Mouse (Mus musculus) midbrain, postnatal 0 days (tissue): ENCODE measurements at regions not wholly inside any gene's neighbourhood (a gene's known extent, or its start where the extent isn't known, plus 50 kb on each side); places are given as distances from the start of the nearest gene placed in this dataset.
A peak's percentile ranks its signal among the peaks of the same experiment; 100 is the strongest.

ENCODE experiments used
- ATAC-seq: fragments of 200-750 bp; cut with Nextera tagmentation; 2 replicates; pipeline ENCODE4 v1.8.0; 2017; ENCODE audit warnings: moderate number of reproducible peaks, mild to moderate bottlenecking, moderate TSS enrichment, moderate library complexity; ENCODE audit not compliant: low FRiP score
- DNase-seq: peaks from one replicate; pipeline ENCODE4 v3.0.0-alpha.2; 2015; ENCODE audit warnings: low spot score
- H3K27ac ChIP-seq: fragments of 300-500 bp; sonication (generic); 2 replicates; pipeline ENCODE4 v1.5.1; 2014; ENCODE audit warnings: low read depth, mild to moderate bottlenecking, low read length, mixed read lengths
- H3K27me3 ChIP-seq: fragments of 300-500 bp; sonication (generic); 2 replicates; pipeline ENCODE4 v1.6.1; 2014; ENCODE audit warnings: low read length, control low read depth, mixed read lengths; ENCODE audit not compliant: insufficient read depth
- H3K36me3 ChIP-seq: fragments of 300-500 bp; sonication (generic); 2 replicates; pipeline ENCODE4 v1.6.1; 2014; ENCODE audit warnings: low read length, control low read depth, mixed read lengths; ENCODE audit not compliant: insufficient read depth
- H3K4me1 ChIP-seq: fragments of 300-500 bp; sonication (generic); 2 replicates; pipeline ENCODE4 v1.6.1; 2014; ENCODE audit warnings: mild to moderate bottlenecking, control low read depth, antibody characterized with exemption, low read length, mixed read lengths; ENCODE audit not compliant: insufficient read depth
- H3K4me2 ChIP-seq: fragments of 300-500 bp; sonication (generic); 2 replicates; pipeline ENCODE4 v1.6.1; 2014; ENCODE audit warnings: low read depth, mild to moderate bottlenecking, low read length, mixed read lengths; ENCODE audit not compliant: poor library complexity, severe bottlenecking
- H3K4me3 ChIP-seq: fragments of 300-500 bp; sonication (generic); 2 replicates; pipeline ENCODE4 v1.5.1; 2014; ENCODE audit warnings: low read depth, mild to moderate bottlenecking, low read length, moderate library complexity
- H3K9ac ChIP-seq: fragments of 300-500 bp; sonication (generic); replicated peaks from 2 replicates; pipeline ENCODE4 v1.6.1; 2014; ENCODE audit warnings: mild to moderate bottlenecking, low read length, moderate library complexity, mixed read lengths; ENCODE audit not compliant: poor library complexity, severe bottlenecking
- H3K9me3 ChIP-seq: fragments of 300-500 bp; sonication (generic); 2 replicates; pipeline ENCODE4 v1.6.1; 2016; ENCODE audit warnings: low read length, control low read depth
- CTCF ChIP-seq: IDR thresholded peaks from 2 replicates; pipeline ENCODE4 v1.5.1; 2016; ENCODE audit warnings: antibody characterized with exemption, mild to moderate bottlenecking
- WGBS: fragments of 180-500 bp; shearing (Covaris S2); extraction: QIAGEN DNeasy Blood & Tissue Kit; methylation state at CpG from one replicate; pipeline ENCODE4 v1.1.7; 2014; 5-methylcytosine and 5-hydroxymethylcytosine counted together

DNA sequence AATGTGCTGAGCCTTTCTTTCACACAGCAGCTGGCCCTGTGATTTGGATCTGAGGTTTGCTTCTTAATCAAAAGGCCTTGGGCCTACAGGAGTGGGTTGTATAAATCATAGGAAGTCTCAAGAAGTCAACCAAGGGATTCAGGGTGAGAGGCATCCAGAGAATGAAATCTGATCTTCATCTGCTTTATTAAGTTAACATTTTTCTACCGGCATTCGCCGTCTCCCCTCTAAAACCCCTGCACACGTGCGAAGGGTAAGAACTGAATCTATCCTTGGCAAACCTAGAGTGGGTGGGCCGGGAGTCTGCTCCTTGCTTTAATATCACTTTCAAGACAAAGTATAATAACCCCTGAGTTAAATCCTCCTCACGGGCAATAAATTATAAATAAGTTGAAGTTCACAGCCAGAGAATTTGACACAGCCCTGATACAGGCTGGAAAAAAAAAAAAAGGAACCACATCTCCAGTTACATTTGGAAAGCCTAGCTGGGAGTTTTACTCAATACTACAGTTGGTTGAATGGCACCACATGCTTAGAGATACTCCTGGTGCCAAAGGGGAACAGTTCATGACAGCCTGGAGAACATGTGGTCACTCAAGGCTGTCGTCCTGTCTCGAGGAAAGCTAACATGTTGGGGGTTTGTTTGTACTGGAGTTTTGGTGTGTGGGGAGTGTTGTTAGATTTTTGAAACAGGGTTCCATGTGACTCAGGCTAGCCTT, 349.8 kb downstream of the Wdr11 start:
- WGBS: 81% methylated on average over 9 of the region's 9 CpGs
- no peak for ATAC-seq

DNA sequence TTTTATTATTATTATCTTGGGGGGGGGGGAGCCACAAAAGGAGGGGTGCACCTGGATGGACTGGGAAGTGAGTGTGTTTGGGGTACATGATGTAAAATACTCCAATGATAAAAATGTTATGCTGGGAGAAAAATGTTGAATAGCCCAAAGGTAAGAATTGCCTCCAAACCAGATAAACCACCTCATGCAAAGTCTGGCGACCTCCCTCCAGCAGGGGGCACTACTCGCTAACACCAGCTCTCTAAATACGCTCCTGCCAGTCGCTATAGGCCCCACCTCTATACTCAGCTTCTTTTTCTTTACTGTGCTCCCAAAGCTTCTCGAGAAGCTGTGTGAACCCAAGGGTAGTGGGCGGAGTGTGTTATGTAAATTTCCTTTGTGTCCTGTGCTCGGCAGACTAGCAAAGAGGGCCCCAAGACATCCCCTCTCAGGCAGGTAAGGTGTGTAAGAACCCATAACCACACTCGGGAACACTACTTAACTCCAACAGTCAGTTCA, 357.0 kb downstream of the Wdr11 start:
- Histone ChIP-seq H3K4me2 (no peak overlapping the region), H3K4me3 (no peak overlapping the region), H3K36me3 (no peaks in the 10 kb centered on the region), H3K27me3 (no peaks in the 10 kb centered on the region), H3K9me3 (no peaks in the 10 kb centered on the region), H3K9ac (no peak overlapping the region), H3K4me1 (no peaks in the 10 kb centered on the region), H3K27ac (no peak overlapping the region)
- no peak for ATAC-seq
- WGBS: 71% methylated on average over 8 of the region's 8 CpGs
- 0 out of 2 replicates have a peak, but pooled peaks have one; percentile 7 for TF ChIP-seq CTCF
- no peak for DNase-seq

More for the DNA sequence above, 349.8 kb downstream of the Wdr11 start:
- no peak for TF ChIP-seq CTCF
- no peak for DNase-seq
- Histone ChIP-seq H3K27ac (no peak overlapping the region), H3K4me1 (no peaks in the 10 kb centered on the region), H3K27me3 (no peaks in the 10 kb centered on the region), H3K9me3 (no peaks in the 10 kb centered on the region), H3K4me3 (no peak overlapping the region), H3K9ac (no peak overlapping the region), H3K4me2 (no peak overlapping the region), H3K36me3 (no peaks in the 10 kb centered on the region)

- no peaks in the 10 kb centered on the region for H3K36me3 ChIP-seq
- no peaks in the 10 kb centered on the region for H3K9me3 ChIP-seq
- no peak overlapping the region for H3K4me3 ChIP-seq
- ATAC-seq: no peak
- 90% methylated on average over 1 of the region's 1 CpGs for WGBS
- no peaks in the 10 kb centered on the region for H3K4me1 ChIP-seq
- no peak overlapping the region for H3K4me2 ChIP-seq
- no peak for TF ChIP-seq CTCF
- no peak overlapping the region for H3K9ac ChIP-seq
- no peak for DNase-seq
- no peak overlapping the region for H3K27ac ChIP-seq
- H3K27me3 ChIP-seq: no peaks in the 10 kb centered on the region
Measured at GRCm38 (mm10) chr7:129950456-129950855, 358.8 kb downstream of the Wdr11 start.

DNA sequence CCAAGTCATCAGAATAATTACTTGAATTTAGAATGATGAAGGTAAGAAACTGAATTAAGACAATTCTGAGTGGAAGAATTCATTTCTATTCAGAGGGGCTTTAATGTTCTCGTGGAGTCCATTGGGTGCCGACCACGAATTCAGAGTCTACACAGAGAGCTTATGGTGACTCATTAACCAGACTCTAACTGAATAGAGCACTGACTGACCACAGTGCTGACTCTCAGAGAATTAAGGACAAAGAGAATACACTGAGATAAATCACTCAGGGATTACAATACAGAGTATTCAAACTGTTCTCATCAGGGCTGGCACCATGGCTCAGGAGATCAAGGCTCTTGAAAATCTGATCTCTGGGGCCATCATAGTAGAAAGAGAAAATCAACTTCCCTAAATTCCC, 366.7 kb downstream of the Wdr11 start:
- Histone ChIP-seq H3K4me1 (no peaks in the 10 kb centered on the region), H3K9ac (no peak overlapping the region), H3K9me3 (no peaks in the 10 kb centered on the region), H3K27ac (no peak overlapping the region), H3K27me3 (no peaks in the 10 kb centered on the region), H3K4me3 (no peak overlapping the region), H3K36me3 (no peaks in the 10 kb centered on the region), H3K4me2 (no peak overlapping the region)
- ATAC-seq (no peak), DNase-seq (no peak)
- TF ChIP-seq CTCF: no peak
- WGBS: 53% methylated on average over 3 of the region's 3 CpGs

DNA sequence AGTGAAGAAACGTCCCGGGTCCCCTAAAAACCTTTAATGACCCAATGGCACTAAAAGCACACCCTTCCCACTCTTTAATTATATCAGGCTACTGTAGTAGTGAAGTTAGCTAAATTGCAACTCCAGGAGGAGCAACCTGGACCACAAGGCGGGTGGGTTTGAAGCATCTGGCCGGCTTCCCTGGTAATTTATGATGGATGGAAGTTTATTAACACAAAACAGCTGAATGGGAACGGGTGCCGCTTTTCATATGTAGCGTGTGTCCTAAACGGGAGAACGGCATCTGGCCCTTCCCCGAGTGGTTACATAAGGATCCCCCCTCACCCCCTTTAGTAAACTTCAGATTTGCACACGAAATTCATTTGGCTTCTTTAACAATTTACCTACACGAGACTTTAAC, 370.9 kb downstream of the Wdr11 start:
- Histone ChIP-seq H3K4me2 (no peak overlapping the region), H3K9me3 (no peaks in the 10 kb centered on the region), H3K4me1 (no peaks in the 10 kb centered on the region), H3K9ac (no peak overlapping the region), H3K27ac (no peak overlapping the region), H3K27me3 (no peaks in the 10 kb centered on the region), H3K4me3 (no peak overlapping the region), H3K36me3 (no peaks in the 10 kb centered on the region)
- 74% methylated on average over 12 of the region's 12 CpGs for WGBS
- ATAC-seq (no peak), DNase-seq (peak; percentile 14)
- TF ChIP-seq CTCF: no peak

- ATAC-seq (no peak), DNase-seq (no peak)
- no peaks in the 10 kb centered on the region for H3K9me3 ChIP-seq
- H3K4me2 ChIP-seq: no peak overlapping the region
- H3K9ac ChIP-seq: no peak overlapping the region
- 82% methylated on average over 8 of the region's 8 CpGs for WGBS
- TF ChIP-seq CTCF: no peak
- no peak overlapping the region for H3K4me3 ChIP-seq
- H3K4me1 ChIP-seq: no peaks in the 10 kb centered on the region
- H3K27ac ChIP-seq: no peak overlapping the region
- H3K27me3 ChIP-seq: no peaks in the 10 kb centered on the region
- H3K36me3 ChIP-seq: no peaks in the 10 kb centered on the region
Measured at GRCm38 (mm10) chr7:129964192-129964591, 372.5 kb downstream of the Wdr11 start.
